Mouse (Mus musculus): ENCODE data around the gene Sin3a.
A peak's percentile ranks its signal among the peaks of the same experiment; 100 is the strongest.

DNA sequence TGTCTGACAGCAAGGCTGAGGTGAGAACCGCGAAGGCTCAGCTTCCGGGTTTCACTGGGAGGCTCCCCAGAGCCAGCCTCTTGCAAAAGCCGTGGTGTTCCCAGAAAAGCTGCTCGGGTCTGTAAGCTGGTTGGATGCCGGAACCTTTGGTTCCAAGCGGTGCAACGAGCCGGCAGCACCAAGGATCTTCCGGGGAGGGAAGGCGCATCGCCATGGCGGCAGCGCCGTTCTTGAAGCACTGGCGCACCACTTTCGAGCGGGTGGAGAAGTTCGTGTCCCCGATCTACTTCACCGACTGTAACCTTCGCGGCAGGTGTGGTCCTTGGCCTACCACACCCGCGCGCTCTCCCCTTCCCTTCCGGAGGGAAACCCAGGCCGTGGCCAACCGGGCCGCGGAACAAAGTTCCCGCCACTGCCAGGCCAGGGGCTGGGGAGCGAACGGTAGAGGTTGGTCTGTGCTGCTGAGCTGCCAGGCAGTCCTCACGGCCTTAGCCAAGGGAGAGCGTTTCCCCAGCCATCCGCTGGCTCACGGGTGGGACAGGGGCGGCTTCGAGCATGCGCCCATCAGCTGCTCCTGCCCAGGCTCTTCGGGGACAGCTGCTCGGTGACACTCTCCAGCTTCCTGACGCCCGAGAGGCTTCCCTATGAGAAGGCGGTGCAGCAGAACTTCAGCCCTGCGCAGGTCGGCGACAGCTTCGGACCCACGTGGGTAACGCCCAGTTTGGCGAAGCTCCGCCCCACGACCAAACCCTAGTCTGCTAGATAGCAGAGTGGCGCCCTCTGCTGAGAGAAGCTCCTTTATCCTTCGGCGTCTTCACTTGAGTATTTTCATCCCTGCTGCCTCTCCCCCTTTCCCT is 59.0 kb downstream of the Sin3a start, which contains the start of gene Man2c1:
- TF ChIP-seq CTCF (IDR thresholded peaks at IDR 0.05; ENCODE audit: extremely low read depth, insufficient read depth, low read length) (peak; percentile 82), POLR2A (IDR thresholded peaks at IDR 0.05; ENCODE audit: extremely low read depth, insufficient read depth, low read length) (peak; percentile 93)
